Mouse (Mus musculus): ENCODE measurements around the gene Pin1. TPM values are rescaled to one million over a fixed set of nuclear protein-coding genes. Genes with fewer than 3 reads are reported as not detected.

Pin1 gene
- polyA plus RNA-seq, 1 experiment from 2014 or later = 64.5 TPM

DNA sequence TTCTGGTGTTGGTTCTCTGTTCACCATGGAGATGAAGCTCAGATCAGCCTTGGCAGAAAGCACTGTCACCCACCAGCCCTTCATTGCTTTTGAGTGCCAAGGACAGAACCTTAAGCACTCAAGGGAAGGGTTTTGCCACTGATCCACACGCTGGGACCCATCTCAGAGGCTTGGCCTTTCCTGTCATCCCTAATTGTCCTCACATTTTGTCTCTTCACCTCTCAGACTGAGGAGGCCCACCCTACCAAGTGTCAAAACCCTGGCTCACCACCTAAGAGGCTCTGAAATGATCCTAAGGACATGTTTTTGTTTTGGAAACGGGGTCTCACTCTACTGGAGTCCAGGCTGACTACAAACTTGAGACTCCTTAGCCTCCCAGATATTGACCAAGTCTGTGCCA lies 15.1 kb upstream of the Pin1 start:
- no peak overlapping the region for H3K4me2 ChIP-seq (replicated peaks)
- DNase-seq (ENCODE audit: low spot score) (no peak), ATAC-seq (ENCODE audit: low FRiP score) (no peak)
- no peak overlapping the region for H3K27ac ChIP-seq
- H3K4me3 ChIP-seq (replicated peaks; ENCODE audit: low read length) = no peak overlapping the region
- H3K36me3 ChIP-seq (replicated peaks; ENCODE audit: control insufficient read depth, insufficient read depth) = peaks cover 26% of the 10 kb centered on the region
- no peak overlapping the region for H3K9ac ChIP-seq
- H3K9me3 ChIP-seq (ENCODE audit: control insufficient read depth, low read length) = no peaks in the 10 kb centered on the region
- H3K4me1 ChIP-seq (replicated peaks; ENCODE audit: control insufficient read depth, insufficient read depth, low read length) = peaks cover 12% of the 10 kb centered on the region
- 85% methylated on average over 2 of the region's 2 CpGs for WGBS
- H3K27me3 ChIP-seq (ENCODE audit: control insufficient read depth, insufficient read depth, low read length) = no peaks in the 10 kb centered on the region

DNA sequence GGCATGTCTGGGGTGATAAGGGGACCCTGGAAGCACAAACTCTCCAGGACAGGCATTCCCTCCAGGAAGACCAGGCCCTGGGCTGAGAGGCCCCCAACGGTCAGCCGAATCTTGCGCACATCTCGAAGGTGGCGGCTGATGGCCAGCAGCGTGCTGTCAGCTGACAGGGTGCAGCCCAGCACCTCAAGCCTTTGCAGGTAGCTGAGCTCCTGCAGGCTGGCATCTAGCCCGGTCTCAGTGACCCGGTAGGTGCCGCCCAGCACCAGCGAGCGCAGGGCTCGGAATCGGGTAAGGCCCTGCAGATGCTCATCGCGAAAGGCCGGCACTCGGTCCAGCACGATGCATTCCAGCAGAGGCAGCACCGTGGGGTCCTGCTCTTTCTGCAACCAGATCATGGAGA lies 13.3 kb upstream of the Pin1 start:
- Histone ChIP-seq H3K4me2 (replicated peaks) (no peak overlapping the region), H3K27me3 (ENCODE audit: control insufficient read depth, insufficient read depth, low read length) (no peaks in the 10 kb centered on the region), H3K9me3 (ENCODE audit: control insufficient read depth, low read length) (no peaks in the 10 kb centered on the region), H3K36me3 (replicated peaks; ENCODE audit: control insufficient read depth, insufficient read depth) (peaks cover 26% of the 10 kb centered on the region), H3K27ac (no peak overlapping the region), H3K9ac (no peak overlapping the region), H3K4me3 (replicated peaks; ENCODE audit: low read length) (no peak overlapping the region), H3K4me1 (replicated peaks; ENCODE audit: control insufficient read depth, insufficient read depth, low read length) (peaks cover 13% of the 10 kb centered on the region)
- no peak for DNase-seq (ENCODE audit: low spot score)
- 95% methylated on average over 19 of the region's 19 CpGs for WGBS
- ATAC-seq (ENCODE audit: low FRiP score) = no peak

DNA sequence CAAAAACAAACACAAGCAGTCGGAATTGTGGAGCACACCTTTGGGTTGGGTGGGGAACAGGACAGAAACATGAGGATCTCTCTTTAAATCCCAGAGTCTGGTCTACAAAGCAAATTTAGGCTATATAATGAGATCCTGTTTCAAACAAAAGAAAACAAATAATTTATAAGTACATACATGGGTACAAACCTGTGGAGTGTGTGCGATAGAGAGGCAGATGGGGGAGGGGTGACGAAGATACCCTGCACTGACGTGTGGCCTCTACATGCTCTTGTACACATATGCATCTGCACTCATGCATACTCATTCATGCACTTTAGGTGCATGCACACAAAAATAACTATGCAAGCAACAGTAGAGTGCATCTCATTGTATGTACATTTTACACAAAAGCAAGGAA lies 12.4 kb upstream of the Pin1 start:
- Histone ChIP-seq H3K4me2 (replicated peaks) (no peak overlapping the region), H3K27ac (no peak overlapping the region), H3K27me3 (ENCODE audit: control insufficient read depth, insufficient read depth, low read length) (no peaks in the 10 kb centered on the region), H3K4me3 (replicated peaks; ENCODE audit: low read length) (no peak overlapping the region), H3K9ac (no peak overlapping the region), H3K9me3 (ENCODE audit: control insufficient read depth, low read length) (no peaks in the 10 kb centered on the region), H3K36me3 (replicated peaks; ENCODE audit: control insufficient read depth, insufficient read depth) (peaks cover 26% of the 10 kb centered on the region), H3K4me1 (replicated peaks; ENCODE audit: control insufficient read depth, insufficient read depth, low read length) (peaks cover 13% of the 10 kb centered on the region)
- DNase-seq (ENCODE audit: low spot score) (no peak), ATAC-seq (ENCODE audit: low FRiP score) (no peak)
- WGBS = 91% methylated on average over 4 of the region's 4 CpGs

DNA sequence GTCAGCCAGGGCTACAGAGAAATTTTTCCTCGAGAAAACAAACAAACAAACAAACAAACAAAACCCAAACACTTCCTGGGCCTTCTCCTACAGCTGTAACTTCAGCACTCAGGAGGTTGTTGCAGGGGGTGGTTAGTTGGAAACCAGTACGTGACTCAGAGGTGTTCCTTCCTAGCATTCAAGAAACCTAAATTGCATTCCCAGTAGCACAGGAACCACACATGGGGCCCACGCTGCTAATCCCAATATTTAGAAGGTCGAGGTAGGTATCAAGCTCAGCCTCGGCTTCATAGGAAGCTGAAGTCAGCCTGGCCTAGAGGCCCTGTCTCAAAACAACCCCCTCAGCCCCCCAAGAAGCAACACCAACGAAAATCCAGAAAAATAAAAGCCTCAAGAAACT lies 10.4 kb upstream of the Pin1 start:
- Histone ChIP-seq H3K4me3 (replicated peaks; ENCODE audit: low read length) (peak overlapping the region; percentile 79), H3K9ac (peak overlapping the region; percentile 84), H3K9me3 (ENCODE audit: control insufficient read depth, low read length) (no peaks in the 10 kb centered on the region), H3K27ac (no peak overlapping the region), H3K4me1 (replicated peaks; ENCODE audit: control insufficient read depth, insufficient read depth, low read length) (peaks cover 23% of the 10 kb centered on the region), H3K4me2 (replicated peaks) (peak overlapping the region; percentile 98), H3K36me3 (replicated peaks; ENCODE audit: control insufficient read depth, insufficient read depth) (peaks cover 33% of the 10 kb centered on the region), H3K27me3 (ENCODE audit: control insufficient read depth, insufficient read depth, low read length) (no peaks in the 10 kb centered on the region)
- 36% methylated on average over 6 of the region's 6 CpGs for WGBS
- DNase-seq (ENCODE audit: low spot score) (no peak), ATAC-seq (ENCODE audit: low FRiP score) (no peak)

DNA sequence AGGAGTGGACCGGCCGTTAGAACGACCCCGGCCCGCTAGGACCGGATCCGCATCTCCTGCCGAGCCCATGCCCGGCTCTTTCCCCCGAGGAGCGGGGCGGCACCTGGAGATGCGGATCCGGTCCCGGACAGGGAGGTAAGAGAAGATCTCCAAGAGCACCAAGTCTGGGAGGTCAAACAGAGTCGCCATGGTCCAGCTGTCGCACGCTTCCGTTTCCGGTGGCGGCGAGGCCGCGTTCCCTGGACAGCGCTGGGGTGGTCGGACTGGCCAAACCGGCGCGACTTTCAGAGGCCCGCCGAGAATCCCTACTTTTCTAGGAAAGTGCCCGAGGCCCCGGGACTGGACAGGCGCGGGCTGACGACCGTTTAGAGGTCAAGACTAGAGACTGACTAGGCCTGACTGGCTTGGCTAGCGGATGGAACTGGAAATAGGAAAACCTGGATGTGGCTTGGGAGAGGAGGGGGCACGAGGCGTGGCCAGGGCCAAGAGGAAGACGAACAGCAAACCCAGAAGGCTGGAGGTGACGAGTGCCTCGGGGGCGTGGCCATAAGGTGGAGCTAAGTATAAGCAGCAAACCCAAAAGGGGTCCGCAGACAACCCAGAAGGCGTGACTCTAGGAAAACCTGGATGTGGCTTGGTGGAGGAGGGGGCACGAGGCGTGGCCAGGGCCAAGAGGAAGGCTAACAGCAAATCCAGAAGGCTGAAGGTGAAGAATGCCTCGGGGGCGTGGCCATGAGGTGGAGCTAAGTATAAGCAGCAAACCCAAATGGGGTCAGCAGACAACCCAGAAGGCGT lies 9.6 kb upstream of the Pin1 start, which contains the start of gene Ubl5:
Ubl5 (plus strand) TSS at position 778 of the 795 bp plus-strand sequence.
- DNase-seq (ENCODE audit: low spot score) (peak; percentile 90), ATAC-seq (ENCODE audit: low FRiP score) (peak; percentile 91)
- peaks cover 23% of the 10 kb centered on the region for H3K4me1 ChIP-seq (replicated peaks; ENCODE audit: control insufficient read depth, insufficient read depth, low read length)
- H3K9me3 ChIP-seq (ENCODE audit: control insufficient read depth, low read length) = no peaks in the 10 kb centered on the region
- peak within 1 kb of the TSS; percentile 79 for H3K4me3 ChIP-seq (replicated peaks; ENCODE audit: low read length)
- peaks cover 37% of the 10 kb centered on the region for H3K36me3 ChIP-seq (replicated peaks; ENCODE audit: control insufficient read depth, insufficient read depth)
- H3K9ac ChIP-seq = peak within 1 kb of the TSS; percentile 84
- H3K27ac ChIP-seq = peak within 1 kb of the TSS; percentile 89
- under 1% methylated on average over 50 of the region's 51 CpGs for WGBS
- peak within 1 kb of the TSS; percentile 98 for H3K4me2 ChIP-seq (replicated peaks)
- no peaks in the 10 kb centered on the region for H3K27me3 ChIP-seq (ENCODE audit: control insufficient read depth, insufficient read depth, low read length)

DNA sequence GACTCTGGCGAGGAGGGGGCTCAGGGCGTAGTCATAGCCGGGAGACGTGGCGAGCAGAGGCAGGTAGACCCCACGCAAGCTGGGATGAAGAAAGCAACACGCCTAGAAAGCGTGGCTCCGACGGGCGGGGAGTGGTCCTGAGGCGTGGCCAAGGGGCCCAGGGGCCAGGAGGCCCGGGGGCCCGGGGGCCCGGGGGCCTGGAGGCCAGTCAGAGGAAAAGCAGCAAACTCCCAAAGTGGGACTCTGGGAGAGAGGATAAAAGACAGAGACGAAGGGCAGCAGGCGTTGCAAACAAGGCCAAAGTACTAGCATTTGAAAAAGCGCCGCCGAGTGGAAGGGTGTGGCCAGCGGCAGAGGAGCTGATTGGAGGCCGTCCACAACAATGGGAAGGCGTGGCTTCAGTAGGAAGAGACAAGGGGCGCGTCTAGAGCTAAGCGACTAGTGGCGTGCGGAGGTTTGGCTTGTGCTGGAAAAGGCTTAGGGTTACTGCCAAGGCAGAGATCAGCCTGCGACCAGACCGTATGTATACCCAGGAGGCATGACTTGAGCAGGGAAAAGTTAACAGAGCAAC lies 8.9 kb upstream of the Pin1 start:
- H3K4me2 ChIP-seq (replicated peaks) = peak overlapping the region; percentile 98
- DNase-seq (ENCODE audit: low spot score) (peak; percentile 84), ATAC-seq (ENCODE audit: low FRiP score) (peak; percentile 79)
- under 1% methylated on average over 30 of the region's 30 CpGs for whole genome bisulfite sequencing
- H3K9ac ChIP-seq = peak overlapping the region; percentile 84
- H3K27me3 ChIP-seq (ENCODE audit: control insufficient read depth, insufficient read depth, low read length) = no peaks in the 10 kb centered on the region
- H3K4me3 ChIP-seq (replicated peaks; ENCODE audit: low read length) = peak overlapping the region; percentile 79
- peaks cover 38% of the 10 kb centered on the region for H3K36me3 ChIP-seq (replicated peaks; ENCODE audit: control insufficient read depth, insufficient read depth)
- H3K4me1 ChIP-seq (replicated peaks; ENCODE audit: control insufficient read depth, insufficient read depth, low read length) = peaks cover 23% of the 10 kb centered on the region
- no peaks in the 10 kb centered on the region for H3K9me3 ChIP-seq (ENCODE audit: control insufficient read depth, low read length)
- H3K27ac ChIP-seq = peak overlapping the region; percentile 89

DNA sequence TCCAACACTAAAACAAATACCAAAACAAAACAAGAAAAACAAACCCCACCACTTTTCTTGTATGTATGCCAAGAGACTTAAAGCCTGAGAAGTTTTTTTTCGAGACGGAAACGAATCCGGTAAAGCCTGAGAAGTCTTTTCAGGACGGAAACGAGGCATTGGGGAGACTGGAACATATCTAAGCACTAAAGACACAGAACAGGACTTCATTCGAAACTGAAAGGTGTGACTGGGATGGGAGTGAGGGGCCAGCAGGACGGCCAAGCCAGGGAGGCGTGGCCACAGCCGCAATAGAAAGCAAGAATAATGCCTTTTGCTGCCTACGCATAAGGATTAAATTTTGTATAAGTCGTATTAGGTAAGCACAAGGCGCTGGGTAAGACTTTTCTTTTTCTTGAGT lies 8.1 kb upstream of the Pin1 start:
- Histone ChIP-seq H3K9ac (peak overlapping the region; percentile 84), H3K4me1 (replicated peaks; ENCODE audit: control insufficient read depth, insufficient read depth, low read length) (peaks cover 23% of the 10 kb centered on the region), H3K27ac (peak overlapping the region; percentile 89), H3K4me3 (replicated peaks; ENCODE audit: low read length) (peak overlapping the region; percentile 79), H3K9me3 (ENCODE audit: control insufficient read depth, low read length) (no peaks in the 10 kb centered on the region), H3K4me2 (replicated peaks) (peak overlapping the region; percentile 98), H3K27me3 (ENCODE audit: control insufficient read depth, insufficient read depth, low read length) (no peaks in the 10 kb centered on the region), H3K36me3 (replicated peaks; ENCODE audit: control insufficient read depth, insufficient read depth) (peaks cover 38% of the 10 kb centered on the region)
- 12% methylated on average over 13 of the region's 13 CpGs for WGBS
- DNase-seq (ENCODE audit: low spot score) (no peak), ATAC-seq (ENCODE audit: low FRiP score) (no peak)

DNA sequence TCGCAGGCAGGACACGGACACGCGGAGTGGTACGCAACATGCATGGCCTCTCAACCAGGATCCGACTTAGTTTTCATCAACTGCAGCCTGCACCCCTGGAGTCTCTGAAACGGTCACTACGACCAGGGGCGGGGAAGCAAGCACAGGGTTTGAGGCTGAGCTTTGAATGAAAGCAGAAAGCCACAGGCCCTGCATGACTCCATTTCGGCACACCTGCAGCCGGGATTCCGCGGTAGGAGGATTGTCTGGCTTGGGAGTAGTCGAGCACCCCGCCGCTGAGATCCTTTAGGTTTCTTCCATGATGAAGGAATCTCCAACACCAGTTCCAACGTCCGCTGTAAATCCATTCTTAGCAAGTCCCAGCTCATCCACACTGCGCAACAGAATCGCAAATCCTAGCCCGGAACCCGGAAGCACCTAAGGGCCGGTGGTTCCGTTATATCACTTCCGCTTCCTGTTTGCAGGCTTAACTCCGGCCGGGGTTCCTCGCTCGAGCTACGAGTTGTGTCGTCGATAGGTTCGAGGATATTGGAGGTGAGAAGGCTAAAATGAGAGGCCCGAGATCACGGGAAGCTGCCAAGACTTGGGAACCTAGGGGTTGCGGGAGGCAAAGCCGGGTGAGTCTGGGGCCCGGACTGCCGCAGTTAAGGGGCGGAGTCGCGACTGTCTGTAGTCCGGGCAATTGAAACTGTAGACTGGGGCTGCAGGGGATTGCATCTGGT lies 7.4 kb upstream of the Pin1 start, which contains the start of gene Fbxl12:
Fbxl12 (minus strand) TSS at position 408 of the 722 bp plus-strand sequence.
- Histone ChIP-seq H3K4me3 (replicated peaks; ENCODE audit: low read length) (peak within 1 kb of the TSS; percentile 79), H3K4me2 (replicated peaks) (peak within 1 kb of the TSS; percentile 98), H3K4me1 (replicated peaks; ENCODE audit: control insufficient read depth, insufficient read depth, low read length) (peaks cover 23% of the 10 kb centered on the region), H3K9me3 (ENCODE audit: control insufficient read depth, low read length) (no peaks in the 10 kb centered on the region), H3K27me3 (ENCODE audit: control insufficient read depth, insufficient read depth, low read length) (no peaks in the 10 kb centered on the region), H3K36me3 (replicated peaks; ENCODE audit: control insufficient read depth, insufficient read depth) (peaks cover 37% of the 10 kb centered on the region), H3K9ac (peak within 1 kb of the TSS; percentile 84), H3K27ac (peak within 1 kb of the TSS; percentile 89)
- DNase-seq (ENCODE audit: low spot score) (peak; percentile 88), ATAC-seq (ENCODE audit: low FRiP score) (no peak)
- WGBS = under 1% methylated on average over 43 of the region's 43 CpGs

DNA sequence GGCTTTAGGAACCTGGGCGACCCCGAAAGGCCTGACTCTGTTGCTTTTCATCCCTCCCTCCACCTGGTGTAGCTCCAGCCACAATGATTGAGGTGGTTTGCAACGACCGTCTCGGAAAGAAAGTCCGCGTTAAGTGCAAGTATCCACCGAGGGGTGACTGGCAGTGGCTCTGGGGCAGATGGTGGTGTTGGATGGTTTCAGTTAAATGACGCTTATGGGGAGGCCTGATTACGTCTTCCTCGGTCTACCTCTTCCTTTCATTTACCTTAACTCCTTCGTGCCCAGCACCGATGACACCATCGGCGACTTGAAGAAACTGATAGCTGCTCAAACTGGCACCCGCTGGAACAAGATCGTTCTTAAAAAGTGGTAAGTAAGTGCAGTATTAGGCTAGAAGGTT lies 6.8 kb upstream of the Pin1 start:
- Histone ChIP-seq H3K4me1 (replicated peaks; ENCODE audit: control insufficient read depth, insufficient read depth, low read length) (peaks cover 23% of the 10 kb centered on the region), H3K9me3 (ENCODE audit: control insufficient read depth, low read length) (no peaks in the 10 kb centered on the region), H3K36me3 (replicated peaks; ENCODE audit: control insufficient read depth, insufficient read depth) (peaks cover 34% of the 10 kb centered on the region), H3K27me3 (ENCODE audit: control insufficient read depth, insufficient read depth, low read length) (no peaks in the 10 kb centered on the region), H3K27ac (peak overlapping the region; percentile 79), H3K9ac (peak overlapping the region; percentile 84), H3K4me3 (replicated peaks; ENCODE audit: low read length) (peak overlapping the region; percentile 79), H3K4me2 (replicated peaks) (peak overlapping the region; percentile 98)
- peak; percentile 27 for DNase-seq (ENCODE audit: low spot score)
- WGBS = 7% methylated on average over 17 of the region's 17 CpGs
- no peak for ATAC-seq (ENCODE audit: low FRiP score)
